Mouse (Mus musculus): Measurements from ENCODE around the gene Camk1. TPM values are rescaled to one million over a fixed set of nuclear protein-coding genes. Genes with fewer than 3 reads are reported as not detected.

Gene Camk1
- polyA plus RNA-seq, 1 experiment from 2014 or later = 117 TPM

- peak within 1 kb of the TSS; percentile 77 for H3K4me3 ChIP-seq (ENCODE audit: low read length)
- no peaks in the 10 kb centered on the region for H3K9me3 ChIP-seq (ENCODE audit: low read length)
- WGBS = under 1% methylated on average over 52 of the region's 52 CpGs
- peak within 1 kb of the TSS; percentile 97 for H3K27ac ChIP-seq (ENCODE audit: low read length)
- no peaks in the 10 kb centered on the region for H3K27me3 ChIP-seq (ENCODE audit: insufficient read depth, low read length)
- H3K4me2 ChIP-seq (replicated peaks; ENCODE audit: low read depth, low read length) = peak within 1 kb of the TSS; percentile 95
- H3K9ac ChIP-seq (replicated peaks; ENCODE audit: low read length) = peak within 1 kb of the TSS; percentile 89
- peaks cover 11% of the 10 kb centered on the region; the same call in 1 of the 2 replicates for H3K4me1 ChIP-seq (ENCODE audit: insufficient read depth, low read length)
- H3K36me3 ChIP-seq (ENCODE audit: insufficient read depth, low read length) = peaks cover 52% of the 10 kb centered on the region
- peak; percentile 98 for ATAC-seq (ENCODE audit: low FRiP score, low TSS enrichment)
Measured at GRCm38 (mm10) chr6:113326533-113327315, 17.1 kb downstream of the Camk1 start, which contains the start of gene Ogg1. Ogg1 (plus strand) TSS chr6:113326972.

GRCm38 (mm10) chr6:113315972-113316371, 27.8 kb downstream of the Camk1 start:
- Histone ChIP-seq H3K4me3 (ENCODE audit: low read length) (no peak overlapping the region), H3K4me1 (ENCODE audit: insufficient read depth, low read length) (no peaks in the 10 kb centered on the region), H3K4me2 (replicated peaks; ENCODE audit: low read depth, low read length) (no peak overlapping the region), H3K36me3 (ENCODE audit: insufficient read depth, low read length) (peaks cover 80% of the 10 kb centered on the region), H3K27ac (ENCODE audit: low read length) (no peak overlapping the region), H3K9me3 (ENCODE audit: low read length) (no peaks in the 10 kb centered on the region), H3K27me3 (ENCODE audit: insufficient read depth, low read length) (no peaks in the 10 kb centered on the region), H3K9ac (replicated peaks; ENCODE audit: low read length) (no peak overlapping the region)
- 93% methylated on average over 3 of the region's 3 CpGs for WGBS
- no peak for ATAC-seq (ENCODE audit: low FRiP score, low TSS enrichment)

- peaks cover 25% of the 10 kb centered on the region for H3K4me1 ChIP-seq (ENCODE audit: insufficient read depth, low read length)
- peak overlapping the region; percentile 92 for H3K9ac ChIP-seq (replicated peaks; ENCODE audit: low read length)
- H3K27ac ChIP-seq (ENCODE audit: low read length) = peak overlapping the region; percentile 99
- no peak for ATAC-seq (ENCODE audit: low FRiP score, low TSS enrichment)
- peaks cover 20% of the 10 kb centered on the region for H3K36me3 ChIP-seq (ENCODE audit: insufficient read depth, low read length)
- H3K9me3 ChIP-seq (ENCODE audit: low read length) = no peaks in the 10 kb centered on the region
- peak overlapping the region; percentile 88 for H3K4me2 ChIP-seq (replicated peaks; ENCODE audit: low read depth, low read length)
- peak overlapping the region; percentile 64 for H3K4me3 ChIP-seq (ENCODE audit: low read length)
- WGBS = 19% methylated on average over 5 of the region's 5 CpGs
- no peaks in the 10 kb centered on the region for H3K27me3 ChIP-seq (ENCODE audit: insufficient read depth, low read length)
Measured at GRCm38 (mm10) chr6:113308141-113308540, 35.6 kb downstream of the Camk1 start.

GRCm38 (mm10) chr6:113307481-113308121, 36.2 kb downstream of the Camk1 start:
- Histone ChIP-seq H3K4me2 (replicated peaks; ENCODE audit: low read depth, low read length) (peak overlapping the region; percentile 88), H3K9ac (replicated peaks; ENCODE audit: low read length) (peak overlapping the region; percentile 92), H3K36me3 (ENCODE audit: insufficient read depth, low read length) (peaks cover 17% of the 10 kb centered on the region), H3K27me3 (ENCODE audit: insufficient read depth, low read length) (no peaks in the 10 kb centered on the region), H3K9me3 (ENCODE audit: low read length) (no peaks in the 10 kb centered on the region), H3K4me3 (ENCODE audit: low read length) (peak overlapping the region; percentile 64), H3K27ac (ENCODE audit: low read length) (peak overlapping the region; percentile 99), H3K4me1 (ENCODE audit: insufficient read depth, low read length) (peaks cover 25% of the 10 kb centered on the region)
- under 1% methylated on average over 33 of the region's 34 CpGs for WGBS
- no peak for ATAC-seq (ENCODE audit: low FRiP score, low TSS enrichment)

GRCm38 (mm10) chr6:113306986-113307349, 36.8 kb downstream of the Camk1 start, which contains the start of gene Brpf1:
Brpf1 (plus strand) TSS chr6:113307137.
- Histone ChIP-seq H3K9me3 (ENCODE audit: low read length) (no peaks in the 10 kb centered on the region), H3K4me2 (replicated peaks; ENCODE audit: low read depth, low read length) (peak within 1 kb of the TSS; percentile 88), H3K27me3 (ENCODE audit: insufficient read depth, low read length) (no peaks in the 10 kb centered on the region), H3K27ac (ENCODE audit: low read length) (peak within 1 kb of the TSS; percentile 99), H3K4me1 (ENCODE audit: insufficient read depth, low read length) (peaks cover 25% of the 10 kb centered on the region), H3K4me3 (ENCODE audit: low read length) (peak within 1 kb of the TSS; percentile 64), H3K36me3 (ENCODE audit: insufficient read depth, low read length) (peaks cover 14% of the 10 kb centered on the region; the same call in 1 of the 2 replicates), H3K9ac (replicated peaks; ENCODE audit: low read length) (peak within 1 kb of the TSS; percentile 92)
- peak; percentile 39 for ATAC-seq (ENCODE audit: low FRiP score, low TSS enrichment)
- WGBS = 0% methylated on average over 31 of the region's 32 CpGs

- under 1% methylated on average over 49 of the region's 50 CpGs for WGBS
- Histone ChIP-seq H3K4me1 (ENCODE audit: insufficient read depth, low read length) (peaks cover 25% of the 10 kb centered on the region), H3K9ac (replicated peaks; ENCODE audit: low read length) (peak overlapping the region; percentile 92), H3K4me2 (replicated peaks; ENCODE audit: low read depth, low read length) (peak overlapping the region; percentile 88), H3K36me3 (ENCODE audit: insufficient read depth, low read length) (peaks cover 14% of the 10 kb centered on the region; the same call in 1 of the 2 replicates), H3K4me3 (ENCODE audit: low read length) (peak overlapping the region; percentile 64), H3K27me3 (ENCODE audit: insufficient read depth, low read length) (no peaks in the 10 kb centered on the region), H3K27ac (ENCODE audit: low read length) (peak overlapping the region; percentile 99), H3K9me3 (ENCODE audit: low read length) (no peaks in the 10 kb centered on the region)
- peak; percentile 99 for ATAC-seq (ENCODE audit: low FRiP score, low TSS enrichment)
Measured at GRCm38 (mm10) chr6:113306322-113306985, 37.3 kb downstream of the Camk1 start.

GRCm38 (mm10) chr6:113302258-113302657, 41.5 kb downstream of the Camk1 start:
- no peak overlapping the region for H3K27ac ChIP-seq (ENCODE audit: low read length)
- H3K27me3 ChIP-seq (ENCODE audit: insufficient read depth, low read length) = no peaks in the 10 kb centered on the region
- no peak overlapping the region for H3K9ac ChIP-seq (replicated peaks; ENCODE audit: low read length)
- H3K4me3 ChIP-seq (ENCODE audit: low read length) = no peak overlapping the region
- no peaks in the 10 kb centered on the region for H3K36me3 ChIP-seq (ENCODE audit: insufficient read depth, low read length)
- WGBS = 19% methylated on average over 3 of the region's 3 CpGs
- no peak overlapping the region for H3K4me2 ChIP-seq (replicated peaks; ENCODE audit: low read depth, low read length)
- ATAC-seq (ENCODE audit: low FRiP score, low TSS enrichment) = no peak
- peaks cover 7% of the 10 kb centered on the region; the same call in 1 of the 2 replicates for H3K4me1 ChIP-seq (ENCODE audit: insufficient read depth, low read length)
- H3K9me3 ChIP-seq (ENCODE audit: low read length) = no peaks in the 10 kb centered on the region

GRCm38 (mm10) chr6:113301350-113301749, 42.4 kb downstream of the Camk1 start:
- no peaks in the 10 kb centered on the region for H3K36me3 ChIP-seq (ENCODE audit: insufficient read depth, low read length)
- H3K9ac ChIP-seq (replicated peaks; ENCODE audit: low read length) = no peak overlapping the region
- peaks cover 7% of the 10 kb centered on the region; the same call in 1 of the 2 replicates for H3K4me1 ChIP-seq (ENCODE audit: insufficient read depth, low read length)
- WGBS = 70% methylated on average over 5 of the region's 5 CpGs
- no peaks in the 10 kb centered on the region for H3K9me3 ChIP-seq (ENCODE audit: low read length)
- no peak for ATAC-seq (ENCODE audit: low FRiP score, low TSS enrichment)
- no peak overlapping the region for H3K4me2 ChIP-seq (replicated peaks; ENCODE audit: low read depth, low read length)
- no peak overlapping the region for H3K4me3 ChIP-seq (ENCODE audit: low read length)
- H3K27me3 ChIP-seq (ENCODE audit: insufficient read depth, low read length) = no peaks in the 10 kb centered on the region
- no peak overlapping the region for H3K27ac ChIP-seq (ENCODE audit: low read length)

- Histone ChIP-seq H3K4me3 (ENCODE audit: low read length) (no peak overlapping the region), H3K4me2 (replicated peaks; ENCODE audit: low read depth, low read length) (no peak overlapping the region), H3K27ac (ENCODE audit: low read length) (no peak overlapping the region), H3K36me3 (ENCODE audit: insufficient read depth, low read length) (no peaks in the 10 kb centered on the region), H3K4me1 (ENCODE audit: insufficient read depth, low read length) (no peaks in the 10 kb centered on the region), H3K9me3 (ENCODE audit: low read length) (no peaks in the 10 kb centered on the region), H3K9ac (replicated peaks; ENCODE audit: low read length) (no peak overlapping the region), H3K27me3 (ENCODE audit: insufficient read depth, low read length) (no peaks in the 10 kb centered on the region)
- 64% methylated on average over 4 of the region's 4 CpGs for WGBS
- no peak for ATAC-seq (ENCODE audit: low FRiP score, low TSS enrichment)
Measured at GRCm38 (mm10) chr6:113296639-113297038, 47.1 kb downstream of the Camk1 start.

Measured in kidney, embryonic 16.5 days (tissue).